Mouse (Mus musculus) left cerebral cortex, adult 11 months (tissue): ENCODE measurements around the gene Kif5c.

Source experiments
- DNase-seq: peaks from one replicate; pipeline ENCODE4 v3.0.0; 2022; ENCODE audit warnings: low spot score

Kif5c gene

DNA sequence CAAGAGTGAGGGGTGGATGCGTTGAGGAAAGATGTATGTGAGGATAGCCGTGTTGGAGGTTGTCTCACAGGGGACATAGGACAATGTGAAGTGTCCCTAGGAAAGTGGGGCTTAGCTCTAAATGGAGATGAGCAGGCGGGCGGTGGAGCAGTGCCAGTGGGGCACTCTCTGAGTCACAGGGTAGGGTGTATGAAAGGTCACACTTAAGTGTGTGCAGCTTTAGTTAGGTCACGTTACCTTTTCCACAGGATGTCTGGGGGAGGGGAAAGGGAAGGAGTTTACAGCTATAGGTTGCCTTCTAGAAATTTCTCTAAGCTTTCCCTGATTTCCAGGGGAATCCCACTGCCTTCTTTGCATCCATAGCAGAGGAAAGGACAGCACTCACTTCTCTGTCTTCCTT, 170.4 kb downstream of the Kif5c start:
- DNase-seq = no peak

DNA sequence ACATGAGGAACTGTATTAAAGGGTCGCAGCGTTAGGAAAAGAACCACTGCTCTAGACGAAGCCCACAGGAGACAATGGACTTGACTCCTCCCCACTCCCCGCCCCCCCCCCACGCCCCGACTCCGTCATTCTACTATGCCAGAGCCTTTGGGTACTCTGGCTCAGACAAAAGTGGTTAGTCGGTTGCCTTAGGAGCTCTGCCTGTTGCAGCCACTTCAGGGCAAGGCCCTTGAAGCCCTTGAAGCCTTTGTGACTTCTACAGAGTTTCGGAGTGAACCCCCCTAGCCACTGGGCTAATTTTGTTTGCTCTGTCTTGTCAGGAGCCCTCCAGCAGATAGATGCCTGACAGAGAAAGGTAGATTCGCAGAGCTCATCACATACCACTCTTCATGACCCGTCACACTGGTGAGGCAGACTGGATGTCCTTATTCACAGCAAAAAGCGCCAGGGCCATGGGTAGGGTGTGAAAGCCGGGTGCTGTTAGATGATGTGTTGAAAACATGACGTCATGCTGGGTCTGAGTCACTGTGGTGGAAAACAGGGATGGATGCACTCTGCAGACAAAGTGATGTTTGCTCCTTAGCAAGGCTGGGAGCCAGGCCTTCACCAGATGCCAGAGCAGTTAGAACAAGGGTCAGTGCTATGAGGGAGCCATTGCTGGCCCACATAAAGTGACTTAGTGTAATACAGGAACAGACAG, 178.5 kb downstream of the Kif5c start:
- no peak for DNase-seq

DNA sequence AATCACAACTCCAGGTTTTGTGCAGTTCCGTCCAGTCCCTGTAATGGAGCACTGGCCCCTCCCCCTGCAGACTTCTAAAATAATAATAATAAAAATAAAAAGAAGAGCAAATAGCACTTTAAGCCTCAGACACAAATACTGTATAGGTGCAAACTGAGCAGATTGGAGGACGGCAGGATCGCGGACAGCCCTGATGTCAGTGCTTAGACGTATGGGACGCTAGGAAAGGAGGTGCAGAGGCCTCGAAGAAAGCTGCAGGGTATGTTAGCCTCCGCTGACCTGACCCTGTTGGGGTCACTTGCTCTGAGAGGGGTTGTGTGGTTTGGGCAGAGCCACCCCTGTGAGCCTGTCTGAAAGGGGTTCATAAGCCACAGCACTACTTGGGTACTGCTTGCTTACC, 185.3 kb downstream of the Kif5c start:
- DNase-seq = no peak

DNA sequence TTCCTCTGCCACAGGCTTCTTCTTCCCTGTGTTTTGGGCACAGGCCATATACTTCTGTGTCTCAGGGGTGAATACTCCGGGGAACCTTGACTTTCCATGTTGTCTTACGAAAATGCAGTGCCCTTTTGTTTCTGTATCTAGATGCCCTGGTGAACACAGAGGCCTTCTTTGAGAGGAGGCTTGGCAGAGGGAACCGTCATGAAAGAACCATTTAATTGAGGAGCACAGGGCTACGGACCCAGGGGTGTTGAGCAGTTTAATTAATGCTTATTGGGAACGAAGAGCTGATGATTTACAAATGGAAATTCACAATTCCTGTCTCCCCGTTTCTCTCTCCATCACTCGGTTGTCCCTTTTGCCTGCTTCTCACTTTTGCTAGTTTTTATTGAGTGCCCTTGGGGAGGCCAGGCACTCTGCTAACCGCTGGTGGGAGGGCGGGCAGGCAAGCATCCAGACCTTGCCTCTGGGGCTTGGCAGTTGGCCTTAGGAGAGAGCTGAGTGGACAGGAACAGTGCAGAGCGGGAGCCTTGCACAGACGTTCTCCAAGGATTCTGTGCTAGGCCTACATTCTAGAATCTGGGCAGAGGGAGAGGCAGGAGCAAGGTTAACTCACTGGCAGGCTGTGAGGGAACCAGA, 186.8 kb downstream of the Kif5c start:
- DNase-seq = peak; percentile 46

- DNase-seq = no peak
Observed at GRCm38 (mm10) chr2:49809496-49809895, 190.4 kb downstream of the Kif5c start.

- no peak for DNase-seq
Observed at GRCm38 (mm10) chr2:49811420-49811819, 192.3 kb downstream of the Kif5c start.

- DNase-seq = no peak
Observed at GRCm38 (mm10) chr2:49811871-49812363, 192.8 kb downstream of the Kif5c start.

DNA sequence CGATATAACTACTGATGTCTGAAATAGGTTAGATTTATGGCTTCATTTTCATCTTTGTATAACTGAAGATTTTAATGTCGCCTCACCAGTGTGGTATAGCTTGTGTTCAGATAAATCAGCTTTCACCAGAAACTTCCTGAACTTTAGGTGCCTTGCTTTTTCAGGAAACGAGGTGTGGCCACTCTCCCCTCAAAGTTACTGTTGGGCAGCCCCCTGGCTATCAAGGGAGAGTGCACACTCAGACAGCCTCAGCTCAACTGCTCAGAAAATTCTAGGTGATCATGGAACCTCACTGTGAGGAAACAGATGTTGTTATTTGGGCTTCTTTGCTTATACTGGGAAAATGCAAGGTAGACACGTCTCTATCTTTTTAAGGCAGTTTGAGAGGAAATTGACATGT, 194.1 kb downstream of the Kif5c start:
- DNase-seq = no peak

GRCm38 (mm10) chr2:49814011-49814410, 194.9 kb downstream of the Kif5c start:
- no peak for DNase-seq

DNA sequence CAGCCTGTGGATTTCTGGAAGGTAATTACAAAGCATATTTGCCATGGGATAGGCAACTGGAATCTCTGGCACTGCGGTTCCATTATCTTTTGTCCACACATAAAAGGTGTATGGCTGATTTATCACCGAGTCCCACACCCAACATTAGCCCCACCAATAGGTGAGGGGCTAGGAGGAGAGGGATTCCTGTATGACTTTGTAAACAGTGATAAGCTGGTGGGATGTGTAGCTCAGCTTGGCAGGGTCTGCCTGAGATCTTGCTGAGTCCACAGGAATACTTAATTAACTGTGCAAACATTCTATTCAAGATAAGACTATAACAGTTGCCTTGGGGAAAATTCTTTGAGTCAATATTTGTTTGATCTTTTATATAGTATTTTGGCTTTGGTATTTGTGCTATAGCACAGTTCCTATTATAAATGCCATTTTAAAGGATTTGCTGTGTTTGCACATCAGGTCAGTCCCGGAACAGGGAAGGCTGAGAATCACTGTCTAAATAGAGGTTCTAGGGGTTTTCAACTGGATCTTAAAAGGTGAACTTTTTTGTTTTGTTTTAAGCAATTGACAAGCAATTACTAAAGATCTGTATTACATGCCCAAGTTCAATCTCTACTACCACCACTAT, 196.7 kb downstream of the Kif5c start:
- DNase-seq = no peak

DNA sequence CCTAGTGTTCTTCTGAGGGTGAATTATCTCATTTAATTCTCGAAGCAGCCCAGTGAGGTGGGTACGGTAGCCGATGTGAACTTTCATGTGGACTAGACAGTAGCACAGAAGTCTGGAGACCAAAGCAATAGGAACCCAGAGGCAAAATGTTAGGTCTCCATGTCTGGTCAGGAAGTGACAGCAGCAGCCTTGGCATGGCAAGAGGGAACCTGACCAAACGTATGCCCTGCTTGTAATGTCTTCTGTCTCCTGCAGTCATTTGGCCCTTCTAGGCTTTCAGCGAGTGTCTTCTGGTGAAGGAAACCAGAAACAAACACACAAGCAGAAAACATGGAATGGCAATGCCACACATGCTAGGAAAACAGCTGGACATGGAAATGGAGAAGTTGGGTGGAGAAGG, 197.5 kb downstream of the Kif5c start:
- no peak for DNase-seq

- no peak for DNase-seq
Observed at GRCm38 (mm10) chr2:49817151-49817550, 198.1 kb downstream of the Kif5c start.

DNA sequence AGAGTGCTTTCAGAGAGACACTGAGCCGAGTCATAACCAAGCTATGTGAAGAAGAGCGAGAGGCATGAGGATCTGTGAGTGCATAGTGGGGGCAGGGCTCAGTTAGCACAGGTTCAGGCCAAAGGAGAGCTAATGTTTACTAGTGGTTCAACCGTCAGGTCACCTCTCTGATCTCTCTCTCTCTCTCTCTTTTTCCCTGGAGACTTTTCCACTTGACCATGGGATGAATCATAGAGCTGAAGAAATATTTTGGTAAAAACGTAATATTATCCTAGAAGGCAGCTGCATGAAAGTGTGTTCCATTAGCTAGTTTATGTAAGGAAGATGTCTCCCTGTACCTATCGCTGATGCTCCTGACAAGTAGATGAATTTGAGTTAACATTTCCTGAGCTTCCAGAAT, 199.0 kb downstream of the Kif5c start:
- DNase-seq = no peak

DNA sequence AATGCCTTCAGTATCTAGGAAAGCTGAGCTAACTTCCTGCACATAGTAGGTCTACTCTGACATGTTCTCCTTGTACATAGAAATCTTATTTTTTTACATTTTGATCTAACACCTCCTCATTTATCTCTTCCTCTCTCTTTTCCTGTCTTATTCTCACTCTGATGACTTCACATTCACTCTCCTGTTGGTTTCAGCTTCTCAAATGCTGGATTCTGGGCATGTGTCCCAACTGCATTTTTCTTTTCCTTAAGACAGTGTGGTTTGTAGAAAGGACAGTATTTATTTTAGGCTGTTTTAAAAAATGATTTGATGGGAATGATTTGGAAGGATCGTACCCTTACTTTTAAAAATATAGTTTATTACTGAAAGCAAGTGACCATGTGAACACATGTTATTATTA, 203.2 kb downstream of the Kif5c start:
- no peak for DNase-seq
